Mouse (Mus musculus): ENCODE data around the gene Kifc5b. TPM values are rescaled to one million over a fixed set of nuclear protein-coding genes. Genes with fewer than 3 reads are reported as not detected.

The Kifc5b gene
- polyA plus RNA-seq, 1 experiment from 2014 or later: 6.9 TPM

GRCm38 (mm10) chr17:26939178-26939972, 22.5 kb downstream of the Kifc5b start, which contains the start of gene Cuta:
TSS of gene Cuta (minus strand) at chr17:26939569.
- H3K9ac ChIP-seq (ENCODE audit: low read depth, low read length): peak within 1 kb of the TSS; percentile 81
- H3K4me2 ChIP-seq (replicated peaks; ENCODE audit: low read depth, low read length): peak within 1 kb of the TSS; percentile 90
- H3K36me3 ChIP-seq (ENCODE audit: control insufficient read depth, insufficient read depth, low read length): peaks cover 28% of the 10 kb centered on the region
- peak within 1 kb of the TSS; percentile 96 for H3K27ac ChIP-seq (ENCODE audit: low read depth, low read length)
- H3K4me1 ChIP-seq (ENCODE audit: control insufficient read depth, insufficient read depth, low read length): peaks cover 27% of the 10 kb centered on the region
- H3K4me3 ChIP-seq (ENCODE audit: low read length): peak within 1 kb of the TSS; percentile 81
- no peaks in the 10 kb centered on the region for H3K27me3 ChIP-seq (ENCODE audit: control insufficient read depth, insufficient read depth, low read length)
- peak; percentile 93 for ATAC-seq (ENCODE audit: low FRiP score, low TSS enrichment)
- H3K9me3 ChIP-seq (ENCODE audit: control insufficient read depth, low read length): no peaks in the 10 kb centered on the region
- WGBS: under 1% methylated on average over 67 of the region's 70 CpGs

GRCm38 (mm10) chr17:26939973-26940300, 23.0 kb downstream of the Kifc5b start:
- H3K9me3 ChIP-seq (ENCODE audit: control insufficient read depth, low read length): no peaks in the 10 kb centered on the region
- peak overlapping the region; percentile 52 for H3K4me2 ChIP-seq (replicated peaks; ENCODE audit: low read depth, low read length)
- H3K27ac ChIP-seq (ENCODE audit: low read depth, low read length): peak overlapping the region; percentile 96
- WGBS: 0% methylated on average over 3 of the region's 3 CpGs
- peak overlapping the region; percentile 81 for H3K4me3 ChIP-seq (ENCODE audit: low read length)
- H3K36me3 ChIP-seq (ENCODE audit: control insufficient read depth, insufficient read depth, low read length): peaks cover 23% of the 10 kb centered on the region
- no peaks in the 10 kb centered on the region for H3K27me3 ChIP-seq (ENCODE audit: control insufficient read depth, insufficient read depth, low read length)
- H3K4me1 ChIP-seq (ENCODE audit: control insufficient read depth, insufficient read depth, low read length): peaks cover 27% of the 10 kb centered on the region
- peak overlapping the region; percentile 81 for H3K9ac ChIP-seq (ENCODE audit: low read depth, low read length)
- no peak for ATAC-seq (ENCODE audit: low FRiP score, low TSS enrichment)

GRCm38 (mm10) chr17:26941031-26941789, 24.3 kb downstream of the Kifc5b start, which contains the start of gene Syngap1:
TSS of gene Syngap1 (plus strand) at chr17:26941253.
- Histone ChIP-seq H3K36me3 (ENCODE audit: control insufficient read depth, insufficient read depth, low read length) (peaks cover 11% of the 10 kb centered on the region), H3K9ac (ENCODE audit: low read depth, low read length) (peak within 1 kb of the TSS; percentile 81), H3K27ac (ENCODE audit: low read depth, low read length) (peak within 1 kb of the TSS; percentile 96), H3K4me2 (replicated peaks; ENCODE audit: low read depth, low read length) (peak within 1 kb of the TSS; percentile 62), H3K9me3 (ENCODE audit: control insufficient read depth, low read length) (no peaks in the 10 kb centered on the region), H3K27me3 (ENCODE audit: control insufficient read depth, insufficient read depth, low read length) (no peaks in the 10 kb centered on the region), H3K4me3 (ENCODE audit: low read length) (peak within 1 kb of the TSS; percentile 81), H3K4me1 (ENCODE audit: control insufficient read depth, insufficient read depth, low read length) (peaks cover 33% of the 10 kb centered on the region)
- ATAC-seq (ENCODE audit: low FRiP score, low TSS enrichment): no peak; the same call in 1 of the 2 replicates
- WGBS: 3% methylated on average over 18 of the region's 24 CpGs

- WGBS: 15% methylated on average over 4 of the region's 4 CpGs
- H3K4me1 ChIP-seq (ENCODE audit: control insufficient read depth, insufficient read depth, low read length): peaks cover 39% of the 10 kb centered on the region
- H3K36me3 ChIP-seq (ENCODE audit: control insufficient read depth, insufficient read depth, low read length): peaks cover 4% of the 10 kb centered on the region; the same call in 1 of the 2 replicates
- H3K4me2 ChIP-seq (replicated peaks; ENCODE audit: low read depth, low read length): peak overlapping the region; percentile 62
- H3K4me3 ChIP-seq (ENCODE audit: low read length): peak overlapping the region; percentile 51
- no peaks in the 10 kb centered on the region for H3K27me3 ChIP-seq (ENCODE audit: control insufficient read depth, insufficient read depth, low read length)
- ATAC-seq (ENCODE audit: low FRiP score, low TSS enrichment): no peak
- no peaks in the 10 kb centered on the region for H3K9me3 ChIP-seq (ENCODE audit: control insufficient read depth, low read length)
- H3K9ac ChIP-seq (ENCODE audit: low read depth, low read length): peak overlapping the region; percentile 61
- peak overlapping the region; percentile 65; the same call in 1 of the 2 replicates for H3K27ac ChIP-seq (ENCODE audit: low read depth, low read length)
Measured at GRCm38 (mm10) chr17:26941841-26942570, 25.1 kb downstream of the Kifc5b start.

- H3K27me3 ChIP-seq (ENCODE audit: control insufficient read depth, insufficient read depth, low read length): no peaks in the 10 kb centered on the region
- peak overlapping the region; percentile 66 for H3K27ac ChIP-seq (ENCODE audit: low read depth, low read length)
- peak overlapping the region; percentile 66 for H3K4me2 ChIP-seq (replicated peaks; ENCODE audit: low read depth, low read length)
- ATAC-seq (ENCODE audit: low FRiP score, low TSS enrichment): no peak
- H3K9ac ChIP-seq (ENCODE audit: low read depth, low read length): peak overlapping the region; percentile 65
- H3K4me1 ChIP-seq (ENCODE audit: control insufficient read depth, insufficient read depth, low read length): peaks cover 49% of the 10 kb centered on the region
- no peaks in the 10 kb centered on the region for H3K36me3 ChIP-seq (ENCODE audit: control insufficient read depth, insufficient read depth, low read length)
- H3K4me3 ChIP-seq (ENCODE audit: low read length): peak overlapping the region; percentile 45
- WGBS: 20% methylated on average over 13 of the region's 13 CpGs
- no peaks in the 10 kb centered on the region for H3K9me3 ChIP-seq (ENCODE audit: control insufficient read depth, low read length)
Measured at GRCm38 (mm10) chr17:26945824-26946495, 29.1 kb downstream of the Kifc5b start.

GRCm38 (mm10) chr17:26946567-26946966, 29.7 kb downstream of the Kifc5b start:
- Histone ChIP-seq H3K36me3 (ENCODE audit: control insufficient read depth, insufficient read depth, low read length) (no peaks in the 10 kb centered on the region), H3K4me1 (ENCODE audit: control insufficient read depth, insufficient read depth, low read length) (peaks cover 54% of the 10 kb centered on the region), H3K4me2 (replicated peaks; ENCODE audit: low read depth, low read length) (peak overlapping the region; percentile 66), H3K4me3 (ENCODE audit: low read length) (peak overlapping the region; percentile 45), H3K9me3 (ENCODE audit: control insufficient read depth, low read length) (no peaks in the 10 kb centered on the region), H3K27me3 (ENCODE audit: control insufficient read depth, insufficient read depth, low read length) (no peaks in the 10 kb centered on the region), H3K9ac (ENCODE audit: low read depth, low read length) (peak overlapping the region; percentile 65), H3K27ac (ENCODE audit: low read depth, low read length) (peak overlapping the region; percentile 66)
- peak; percentile 7; the same call in 1 of the 2 replicates for ATAC-seq (ENCODE audit: low FRiP score, low TSS enrichment)
- under 1% methylated on average over 37 of the region's 37 CpGs for WGBS

- peak overlapping the region; percentile 66 for H3K4me2 ChIP-seq (replicated peaks; ENCODE audit: low read depth, low read length)
- H3K27me3 ChIP-seq (ENCODE audit: control insufficient read depth, insufficient read depth, low read length): no peaks in the 10 kb centered on the region
- H3K9me3 ChIP-seq (ENCODE audit: control insufficient read depth, low read length): no peaks in the 10 kb centered on the region
- H3K4me3 ChIP-seq (ENCODE audit: low read length): peak overlapping the region; percentile 45; the same call in 1 of the 2 replicates
- H3K27ac ChIP-seq (ENCODE audit: low read depth, low read length): no peak overlapping the region
- no peak overlapping the region; the same call in 1 of the 2 replicates for H3K9ac ChIP-seq (ENCODE audit: low read depth, low read length)
- ATAC-seq (ENCODE audit: low FRiP score, low TSS enrichment): no peak
- peaks cover 61% of the 10 kb centered on the region for H3K4me1 ChIP-seq (ENCODE audit: control insufficient read depth, insufficient read depth, low read length)
- 51% methylated on average over 12 of the region's 12 CpGs for WGBS
- no peaks in the 10 kb centered on the region for H3K36me3 ChIP-seq (ENCODE audit: control insufficient read depth, insufficient read depth, low read length)
Measured at GRCm38 (mm10) chr17:26947231-26948100, 30.6 kb downstream of the Kifc5b start.
